Mouse (Mus musculus) mature B cell (primary cell): ENCODE measurements around the gene Itpr2.

Source experiments
- in situ Hi-C: fragments of 300-500 bp; cut with MboI; formaldehyde crosslinking; loops from 2 replicates; pipeline ENCODE4 v1.14.3; 2019

Gene Itpr2

DNA sequence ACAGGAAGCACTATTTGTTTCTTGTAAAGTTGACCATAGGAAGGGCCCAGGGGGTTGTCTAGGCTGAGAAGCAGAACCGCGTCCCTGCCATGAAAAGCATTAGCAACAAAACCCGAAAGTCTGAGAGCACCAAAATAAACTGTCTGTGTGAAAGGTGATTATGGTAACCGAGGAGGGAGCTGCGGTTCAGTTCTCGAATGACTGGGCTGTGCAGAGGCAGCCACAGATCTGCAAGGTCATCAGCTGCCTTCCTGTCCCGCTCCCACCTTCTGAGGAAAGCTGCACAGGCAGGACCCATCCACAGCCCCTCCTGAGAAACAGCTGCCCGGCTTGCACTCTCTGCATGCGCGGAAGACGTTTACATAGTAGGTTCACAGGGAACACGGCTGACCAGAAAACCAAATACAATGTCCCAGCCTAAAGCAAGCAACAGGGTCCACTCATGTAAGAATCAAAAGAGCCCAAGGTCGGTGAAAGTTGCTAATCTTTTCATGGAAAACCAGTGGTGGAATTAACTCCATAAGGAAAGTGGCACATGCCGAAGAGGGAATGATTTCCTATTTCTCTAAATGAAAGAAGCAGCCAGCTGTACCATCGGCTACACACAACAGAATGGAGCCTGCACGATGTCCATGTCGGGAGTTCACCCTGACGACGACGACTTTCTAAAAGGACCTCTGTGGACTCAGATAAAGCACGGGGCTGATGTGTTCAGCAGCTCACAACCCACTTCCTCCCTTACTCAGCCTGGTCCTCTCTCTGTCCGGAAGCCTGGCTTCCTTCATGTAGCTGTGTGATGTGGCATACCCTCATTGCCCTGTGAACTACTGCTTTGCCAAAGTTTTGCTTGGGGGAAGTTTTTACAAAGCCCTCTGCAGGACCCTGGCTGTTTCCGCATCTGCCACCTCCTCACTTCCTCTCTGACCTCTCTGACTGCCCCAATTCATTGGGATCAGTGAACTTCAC is 280.4 kb downstream of the Itpr2 start:
- in situ Hi-C loops = no loop called here

DNA sequence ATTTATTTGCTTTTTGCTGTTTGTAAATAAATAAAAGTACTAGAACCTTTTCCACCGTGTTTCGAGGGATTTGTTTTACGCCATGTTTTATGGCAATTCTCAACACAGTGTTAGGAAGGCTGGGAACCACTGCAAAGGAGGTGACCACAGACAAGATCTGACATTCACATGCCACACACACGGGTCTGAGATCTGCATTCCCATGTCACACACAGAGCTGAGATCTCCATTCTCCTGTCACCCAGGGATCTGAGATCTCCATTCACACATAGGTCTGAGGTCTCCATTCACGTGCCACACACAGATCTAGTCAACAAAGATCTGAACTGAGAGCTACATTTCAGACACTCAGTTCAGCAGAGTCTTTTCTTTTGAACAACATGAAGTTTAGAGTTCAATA is 282.0 kb downstream of the Itpr2 start:
- in situ Hi-C loops = no loop called here

GRCm38 (mm10) chr6:146219534-146219933 is 282.5 kb downstream of the Itpr2 start:
- in situ Hi-C loops = no loop called here

DNA sequence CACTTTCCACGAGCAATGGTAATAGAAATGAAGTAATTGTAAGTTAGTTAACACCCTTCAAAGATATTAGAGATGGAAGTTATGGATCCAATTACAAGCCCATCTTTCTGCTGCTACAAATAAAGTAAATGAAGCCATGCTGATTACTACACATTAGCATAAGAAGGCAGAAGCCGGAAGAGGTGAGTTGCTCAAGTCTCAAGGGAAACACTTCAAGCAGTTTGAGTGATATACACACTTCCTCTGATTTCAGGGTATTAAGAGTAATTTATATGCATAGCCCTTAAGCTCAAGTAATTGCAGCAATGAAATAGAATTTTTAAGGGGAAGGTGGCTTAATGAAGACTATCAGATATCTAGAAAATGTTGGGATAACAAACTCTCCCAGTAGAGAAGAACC is 286.7 kb downstream of the Itpr2 start:
- in situ Hi-C loops = no loop called here

DNA sequence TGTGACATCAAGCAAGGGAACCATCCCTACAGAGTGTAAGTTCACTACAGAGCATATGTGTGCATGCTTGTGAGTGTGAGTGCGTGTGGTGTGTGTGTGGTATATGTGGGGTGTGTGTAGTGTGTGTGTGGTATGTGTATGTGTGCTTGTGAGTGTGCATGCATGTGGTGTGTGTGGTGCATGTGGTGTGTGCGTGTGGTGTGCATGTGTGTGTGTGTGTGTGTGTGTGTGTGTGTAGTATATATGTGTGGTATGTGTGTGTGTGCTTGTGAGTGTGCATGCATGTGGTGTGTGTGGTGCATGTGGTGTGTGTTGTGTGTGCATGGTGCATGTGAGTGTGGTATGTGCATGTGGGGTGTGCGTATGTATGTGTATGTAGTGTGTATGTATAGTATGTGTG is 289.7 kb downstream of the Itpr2 start:
- in situ Hi-C loops = no loop called here

- in situ Hi-C loops = no loop called here
These were observed 290.8 kb downstream of the Itpr2 start for GRCm38 (mm10) chr6:146211233-146211632.

DNA sequence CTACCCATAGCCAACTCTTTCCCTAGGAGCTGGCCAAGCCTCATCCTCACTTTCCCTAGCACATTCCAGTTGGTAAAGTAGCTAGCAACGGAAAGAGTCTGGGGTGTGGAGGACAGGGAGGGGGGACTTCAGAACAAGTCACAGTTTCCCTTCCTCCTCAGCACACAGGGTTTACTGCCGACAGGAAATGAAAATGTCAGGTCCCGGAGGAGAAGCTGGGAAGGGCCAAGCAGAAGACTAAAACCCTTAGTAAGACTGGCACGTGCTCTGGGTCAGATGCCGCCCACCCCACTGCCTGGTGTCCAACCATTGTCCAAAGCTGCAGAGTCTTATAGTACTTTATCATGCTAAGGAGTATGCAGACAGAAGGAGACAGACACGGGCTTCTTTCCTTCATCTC is 293.0 kb downstream of the Itpr2 start:
- in situ Hi-C loops = no loop called here

DNA sequence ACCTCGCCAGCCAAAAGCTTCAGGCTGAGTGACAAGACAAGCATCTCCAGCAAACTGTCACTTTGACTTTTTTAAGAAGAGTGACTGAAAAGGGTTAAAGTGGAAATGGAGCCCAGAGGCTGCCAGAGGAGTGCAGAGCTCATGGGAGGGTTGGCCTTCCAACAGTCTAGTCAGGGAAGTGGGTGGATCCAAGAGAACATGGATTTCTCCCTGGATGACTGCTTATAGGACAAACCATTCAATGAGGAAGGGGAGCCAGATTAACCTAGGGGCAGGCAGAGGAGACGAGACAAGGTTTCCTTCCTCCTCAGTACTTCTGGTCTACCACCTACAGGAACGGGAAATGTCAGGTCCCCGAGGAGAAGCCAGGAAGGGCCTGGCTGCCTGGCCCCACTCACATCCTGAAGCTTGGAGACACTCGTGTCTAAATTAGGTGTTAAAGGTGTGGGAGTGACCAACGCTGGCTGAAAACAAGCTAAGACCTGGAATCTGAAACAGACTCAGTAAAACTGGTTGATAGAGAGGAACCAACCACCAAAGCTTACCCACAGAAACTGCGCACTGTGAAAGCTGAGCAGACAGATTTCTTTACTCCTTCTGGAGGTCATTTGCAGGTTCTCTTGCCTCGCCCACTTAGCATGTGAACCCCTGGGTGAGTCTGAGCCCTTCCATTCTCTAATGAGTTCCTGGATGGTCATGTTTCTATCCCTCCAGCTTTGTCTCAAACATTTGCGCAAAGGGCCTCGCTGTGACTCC is 294.6 kb downstream of the Itpr2 start:
- in situ Hi-C loops = no loop called here

DNA sequence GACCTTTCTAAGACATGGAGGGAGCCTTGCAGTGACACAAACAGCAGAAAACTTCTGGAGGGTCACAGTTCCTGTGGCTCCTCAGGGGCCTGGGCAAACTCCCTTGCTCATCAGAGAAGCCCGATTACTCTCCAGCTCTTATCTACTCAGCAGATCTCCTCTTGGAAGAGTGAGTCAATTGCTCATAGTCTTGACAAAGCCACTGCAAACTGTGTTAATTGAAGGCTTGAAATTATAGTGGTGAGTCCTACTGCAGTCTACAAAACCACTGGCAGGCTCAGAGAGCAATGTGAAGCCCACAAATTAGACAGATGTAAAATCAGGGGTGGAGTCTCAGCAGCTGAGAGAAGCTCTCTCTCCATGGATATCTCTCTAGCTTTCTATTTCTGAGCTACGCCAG is 296.9 kb downstream of the Itpr2 start:
- in situ Hi-C loops = no loop called here

GRCm38 (mm10) chr6:146204470-146204869 is 297.6 kb downstream of the Itpr2 start:
- in situ Hi-C loops = no loop called here

DNA sequence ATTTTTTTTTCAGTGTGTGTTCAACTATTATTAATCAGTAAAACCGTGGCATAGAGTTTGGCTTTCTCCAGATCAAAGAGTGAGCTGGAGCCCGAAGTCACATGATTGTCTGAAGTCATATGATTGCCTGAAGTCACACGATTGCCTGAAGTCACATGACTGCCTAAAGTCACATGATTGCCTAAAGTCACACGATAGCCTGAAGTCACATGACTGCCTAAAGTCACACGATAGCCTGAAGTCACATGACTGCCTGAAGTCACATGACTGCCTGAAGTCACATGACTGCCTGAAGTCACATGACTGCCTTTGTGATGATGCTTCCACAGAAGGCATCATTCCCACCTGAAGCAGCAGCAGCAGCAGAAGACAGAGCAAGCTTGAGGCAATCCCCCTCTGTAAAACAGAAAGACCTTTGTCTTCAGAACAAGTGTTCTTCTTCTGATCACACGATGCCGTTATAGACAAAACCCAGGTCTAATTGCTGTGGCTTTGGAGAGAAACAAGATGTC is 304.1 kb downstream of the Itpr2 start:
- in situ Hi-C loops = no loop called here

DNA sequence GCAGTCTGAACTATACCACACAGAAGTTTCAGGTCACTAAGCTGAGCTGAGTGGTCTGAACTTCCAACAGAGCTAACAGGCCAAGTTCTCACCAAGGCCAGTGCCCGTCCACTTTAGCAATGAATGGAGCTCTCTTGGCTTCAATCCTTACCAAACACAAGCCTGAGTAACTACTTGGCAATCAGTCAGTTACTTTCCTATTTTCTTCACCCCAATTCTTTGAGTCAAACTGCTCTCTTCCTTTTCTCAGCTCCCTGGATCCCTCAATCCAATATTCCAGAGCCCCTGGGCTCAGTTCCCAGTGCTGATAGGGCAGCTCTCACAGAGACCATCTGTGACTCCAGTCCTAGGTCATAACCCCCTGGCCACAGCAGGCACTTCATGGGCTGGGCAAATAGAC is 305.3 kb downstream of the Itpr2 start:
- in situ Hi-C loops = no loop called here

DNA sequence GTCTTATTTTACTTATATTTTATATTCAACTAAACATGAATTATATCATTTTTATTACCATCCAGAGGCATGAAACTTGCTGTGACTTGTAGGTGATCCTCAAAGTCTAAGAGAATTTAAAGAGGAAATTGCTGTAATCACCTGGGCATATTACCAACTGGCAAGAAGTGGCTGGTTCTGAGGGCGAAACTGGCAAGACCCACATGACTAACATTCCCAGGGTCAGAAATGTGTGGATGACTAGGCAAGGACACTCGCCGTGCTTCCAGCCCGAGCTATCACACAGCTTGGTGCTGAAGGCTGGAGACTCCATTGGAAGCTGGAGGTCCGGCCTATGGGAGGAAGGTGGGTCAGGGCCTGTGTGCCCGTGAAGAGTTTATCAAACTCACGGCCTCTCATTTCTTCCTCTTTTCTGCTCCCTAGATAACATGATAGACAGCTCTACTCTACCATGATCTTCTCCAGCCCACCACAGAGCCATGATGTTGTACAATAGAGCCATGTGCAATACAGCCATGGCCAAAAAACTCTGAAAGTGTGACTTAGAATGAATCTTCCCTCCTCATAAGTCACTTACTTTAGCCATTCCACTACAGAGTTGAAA is 306.1 kb downstream of the Itpr2 start:
- in situ Hi-C loops = no loop called here

DNA sequence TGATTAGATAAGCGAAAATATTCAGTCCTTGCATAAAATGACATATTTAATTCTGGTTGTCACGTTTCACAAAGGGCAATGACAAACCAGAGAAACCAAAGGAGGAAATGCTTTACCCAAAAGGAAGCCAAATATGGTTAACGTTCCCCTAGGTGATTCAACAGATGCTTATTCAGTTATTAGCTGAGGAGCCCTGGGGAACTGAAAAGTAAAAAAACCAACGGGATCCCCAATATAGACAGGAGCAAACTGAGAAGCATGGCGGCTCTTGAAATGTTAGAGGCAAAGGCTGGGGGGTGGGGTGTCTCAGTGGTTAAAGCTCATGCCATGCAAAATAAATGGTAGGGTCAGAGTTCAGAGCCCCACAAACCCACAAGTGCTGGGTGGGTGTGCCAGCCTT is 310.1 kb downstream of the Itpr2 start:
- in situ Hi-C loops = no loop called here

DNA sequence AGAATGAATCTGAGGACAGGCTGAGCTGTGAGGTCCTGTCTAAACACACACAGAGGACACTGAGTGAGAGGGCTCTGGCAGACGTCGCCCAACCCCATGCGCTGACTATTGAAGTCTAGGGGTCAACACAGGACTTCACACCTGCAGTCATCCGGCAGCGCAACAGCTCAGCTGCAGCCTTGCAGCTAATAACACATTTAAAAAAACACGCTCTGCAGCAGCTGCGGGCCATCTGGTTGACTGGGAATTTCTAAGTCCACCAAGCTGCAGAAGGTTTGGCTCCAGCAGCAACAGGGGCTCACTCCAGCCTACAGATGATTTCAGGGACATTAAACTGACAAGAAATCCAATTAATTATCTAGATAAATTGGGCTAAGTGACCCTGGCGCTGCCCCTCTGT is 312.0 kb downstream of the Itpr2 start:
- in situ Hi-C loops = no loop called here

- in situ Hi-C loops = no loop called here
These were observed 316.5 kb downstream of the Itpr2 start for GRCm38 (mm10) chr6:146185532-146185931.

GRCm38 (mm10) chr6:146184771-146185170 is 317.3 kb downstream of the Itpr2 start:
- in situ Hi-C loops = no loop called here

GRCm38 (mm10) chr6:146174644-146175250 is 327.3 kb downstream of the Itpr2 start:
- in situ Hi-C loops = no loop called here

DNA sequence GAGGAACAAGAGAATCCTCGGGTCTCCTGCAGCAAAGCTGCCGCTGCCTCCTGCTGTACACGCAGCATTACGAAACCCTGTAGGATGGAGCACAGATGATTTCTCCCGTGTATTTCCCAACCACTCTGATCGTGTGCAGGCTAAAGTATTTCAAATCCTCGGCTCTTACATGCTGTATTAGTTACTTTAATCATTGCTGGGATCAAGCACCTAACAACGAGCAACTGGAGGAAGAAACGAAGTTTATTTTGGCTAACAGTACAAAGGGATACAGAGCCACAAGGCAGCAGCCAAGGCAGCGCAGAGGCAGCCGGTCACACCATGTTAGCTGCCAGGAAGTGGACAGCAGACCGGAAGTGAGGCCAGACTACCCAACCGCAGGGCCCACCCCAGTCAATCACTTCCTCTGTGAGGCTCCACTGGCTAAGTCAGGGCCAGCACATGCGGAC is 331.4 kb downstream of the Itpr2 start:
- in situ Hi-C loops = no loop called here

DNA sequence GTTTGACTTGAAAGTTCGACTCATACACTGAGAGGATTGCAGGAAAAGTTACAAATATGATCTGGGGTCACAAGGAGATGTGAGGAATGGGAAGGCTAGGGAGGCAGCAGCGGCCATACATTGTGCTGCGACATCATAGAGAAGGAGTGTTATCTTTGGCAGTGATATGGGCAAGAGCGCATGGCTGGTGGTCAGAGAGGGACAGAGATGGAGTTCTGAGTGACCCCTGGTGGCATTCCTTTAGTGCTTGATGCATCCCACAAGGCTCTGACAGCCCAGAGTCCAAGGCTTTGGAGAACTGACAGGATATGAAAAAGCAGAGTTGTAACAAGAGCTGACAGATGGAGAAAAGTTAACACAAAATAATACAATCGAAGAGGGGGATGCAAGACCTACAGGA is 334.8 kb downstream of the Itpr2 start:
- in situ Hi-C loops = no loop called here

DNA sequence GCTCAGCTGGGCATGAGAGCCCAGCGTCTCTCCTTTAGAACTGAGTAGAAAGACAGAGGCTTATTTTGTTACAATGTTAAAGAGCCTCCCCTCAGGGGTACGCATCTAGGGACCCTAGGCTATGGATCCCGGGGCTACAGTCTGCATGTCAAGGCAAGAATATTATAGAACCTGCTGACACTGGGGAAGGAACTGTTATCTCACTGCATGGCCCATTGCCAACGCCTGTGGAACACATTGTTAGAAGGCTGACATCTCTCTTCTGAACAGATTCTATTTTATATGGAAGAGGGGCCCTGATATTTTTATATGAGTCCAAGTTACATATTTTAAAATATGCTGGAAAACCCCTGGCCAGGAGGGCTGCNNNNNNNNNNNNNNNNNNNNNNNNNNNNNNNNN is 342.4 kb downstream of the Itpr2 start:
- in situ Hi-C loops = loop anchor here (10.0 kb wide), 1 partner anchor 305 kb away; no protein-coding TSS in a partner anchor

DNA sequence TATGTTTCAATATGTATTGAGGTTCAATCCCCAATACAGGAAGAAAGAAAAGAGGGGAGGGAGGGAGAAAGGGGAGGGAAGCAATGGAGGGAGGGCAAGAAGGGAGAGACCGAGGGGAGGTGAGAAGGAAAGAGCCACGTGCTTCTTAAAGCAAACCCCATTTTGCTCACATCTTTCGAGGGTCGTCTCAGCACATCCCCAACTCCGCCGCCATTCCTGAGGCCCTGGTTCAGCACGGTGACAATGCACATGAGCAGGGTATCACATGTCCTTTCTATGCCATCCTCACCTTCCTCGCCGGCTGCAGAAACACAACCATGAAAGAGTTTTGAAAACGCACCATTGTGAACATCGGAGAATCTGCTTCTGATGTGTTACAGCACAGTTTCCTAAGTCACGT is 343.3 kb downstream of the Itpr2 start:
- in situ Hi-C loops = loop anchor here (10.0 kb wide), 1 partner anchor 304 kb away; no protein-coding TSS in a partner anchor
